Mouse (Mus musculus): Measurements from ENCODE around the gene Olfr218. TPM values are rescaled to one million over a fixed set of nuclear protein-coding genes. Genes with fewer than 3 reads are reported as not detected.

Gene Olfr218
- not detected in 2 replicates for total RNA-seq (2014; rRNA removed; ENCODE audit: low replicate concordance)
- polyA plus RNA-seq (2015; fragmentation: Nextera tagmentation; extraction: Ambion mirVana), result not detected in 2 replicates

DNA sequence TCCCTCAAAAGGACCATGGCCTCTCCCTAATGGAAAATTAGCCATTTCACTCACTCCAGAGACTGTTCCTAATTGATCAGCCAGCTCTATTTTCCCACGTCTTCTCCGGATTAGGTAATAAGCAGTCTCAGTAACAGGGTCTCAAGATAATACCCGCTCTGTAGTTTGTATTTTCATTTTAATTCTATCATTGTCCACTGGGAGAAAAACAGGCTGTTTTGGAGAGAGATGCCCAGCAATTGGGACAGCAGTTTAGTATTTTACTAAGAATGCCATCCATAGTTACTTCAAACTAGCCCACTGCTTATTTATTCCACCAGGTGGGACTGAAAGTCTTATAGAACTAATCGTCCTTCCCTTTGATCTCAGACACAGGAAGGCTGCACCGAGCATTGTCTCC lies at the start of gene Olfr218:
Gene Olfr218 (plus strand): TSS at position 301 of the 400 bp plus-strand sequence.
- WGBS, result 69% methylated on average over 5 of the region's 5 CpGs
- H3K36me3 ChIP-seq (replicated peaks; ENCODE audit: control insufficient read depth, insufficient read depth, low read length), result no peaks in the 10 kb centered on the region
- TF ChIP-seq CTCF (IDR thresholded peaks at IDR 0.05; ENCODE audit: low read depth), result no peak
- TF ChIP-seq EP300 (IDR thresholded peaks at IDR 0.05; ENCODE audit: low read depth), result no peak
- DNase-seq (ENCODE audit: low spot score) (no peak), ATAC-seq (ENCODE audit: insufficient read depth, low read depth) (no peak)
- H3K4me2 ChIP-seq (ENCODE audit: low read depth, low read length), result no peak within 1 kb of the TSS
- no peaks in the 10 kb centered on the region for H3K4me1 ChIP-seq (ENCODE audit: control insufficient read depth, insufficient read depth)
- no peaks in the 10 kb centered on the region for H3K27me3 ChIP-seq (ENCODE audit: control insufficient read depth, insufficient read depth, low read length)
- no peak within 1 kb of the TSS for H3K27ac ChIP-seq (ENCODE audit: low read depth)
- no peak within 1 kb of the TSS for H3K9ac ChIP-seq (replicated peaks; ENCODE audit: low read depth, low read length)
- H3K9me3 ChIP-seq (replicated peaks; ENCODE audit: control insufficient read depth, low read length), result no peaks in the 10 kb centered on the region
- no peak within 1 kb of the TSS for H3K4me3 ChIP-seq (ENCODE audit: low read depth, low read length)

DNA sequence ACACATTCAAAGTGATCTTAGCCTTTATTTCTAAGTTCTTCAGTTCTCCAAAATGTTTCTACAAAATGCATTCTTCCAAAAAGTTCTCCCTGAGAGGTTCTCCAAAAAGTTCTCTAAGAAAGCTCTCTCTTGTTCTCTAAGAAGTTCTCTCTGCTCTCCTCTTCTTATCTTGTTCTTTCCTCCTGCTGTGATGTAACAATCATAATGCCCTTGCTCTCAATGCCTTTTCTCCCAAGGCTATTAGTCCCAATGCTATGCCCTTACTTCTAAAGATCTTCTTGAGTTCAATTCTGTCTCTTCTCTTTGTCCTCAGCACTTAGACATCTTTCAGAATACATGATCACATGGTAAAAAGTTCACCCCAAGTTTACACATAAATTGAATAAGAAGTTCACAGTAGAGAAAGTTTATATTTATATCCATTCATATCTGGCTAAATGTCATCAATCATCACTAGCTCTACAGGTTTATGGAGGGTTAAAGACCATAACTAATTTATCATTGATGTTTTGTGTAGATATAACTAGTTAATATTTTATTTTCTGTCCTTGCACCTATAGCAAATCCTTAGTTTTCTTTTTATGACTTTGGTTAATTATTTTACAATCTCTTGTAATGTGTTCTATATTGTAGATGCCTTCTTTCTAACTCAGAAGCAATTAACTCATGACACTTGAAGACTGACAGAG lies 23.3 kb upstream of the Olfr218 start:
- TF ChIP-seq EP300 (IDR thresholded peaks at IDR 0.05; ENCODE audit: low read depth), result no peak
- TF ChIP-seq CTCF (IDR thresholded peaks at IDR 0.05; ENCODE audit: low read depth), result no peak
- Histone ChIP-seq H3K27ac (ENCODE audit: low read depth) (no peak overlapping the region), H3K27me3 (ENCODE audit: control insufficient read depth, insufficient read depth, low read length) (no peaks in the 10 kb centered on the region), H3K9me3 (replicated peaks; ENCODE audit: control insufficient read depth, low read length) (no peaks in the 10 kb centered on the region), H3K36me3 (replicated peaks; ENCODE audit: control insufficient read depth, insufficient read depth, low read length) (no peaks in the 10 kb centered on the region), H3K4me2 (ENCODE audit: low read depth, low read length) (no peak overlapping the region), H3K4me3 (ENCODE audit: low read depth, low read length) (no peak overlapping the region), H3K4me1 (ENCODE audit: control insufficient read depth, insufficient read depth) (no peaks in the 10 kb centered on the region), H3K9ac (replicated peaks; ENCODE audit: low read depth, low read length) (no peak overlapping the region)
- no peak for ATAC-seq (ENCODE audit: insufficient read depth, low read depth)
- DNase-seq (ENCODE audit: low spot score), result no peak

DNA sequence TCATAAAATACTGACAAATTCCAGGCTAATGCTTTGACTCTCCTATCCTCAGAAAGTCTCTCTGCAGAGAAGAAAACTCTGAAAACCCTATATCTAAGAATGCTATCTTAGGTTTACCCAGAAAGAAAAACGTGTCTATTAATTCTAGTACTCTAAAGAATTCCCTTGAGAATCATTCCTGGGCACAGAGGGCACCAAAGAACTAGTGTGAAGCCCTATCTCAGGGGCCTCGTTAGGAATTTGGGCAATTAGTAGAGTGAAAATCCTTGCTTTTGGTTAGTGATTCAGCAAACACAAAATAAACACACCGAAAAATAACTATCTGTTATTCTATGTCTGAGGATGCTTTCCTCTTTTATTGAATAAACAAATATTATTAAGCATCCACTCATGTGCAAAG lies 7.1 kb upstream of the Olfr218 start, which contains the start of gene Olfr1406:
Gene Olfr1406 (minus strand): TSS at position 101 of the 400 bp plus-strand sequence.
- Histone ChIP-seq H3K4me2 (ENCODE audit: low read depth, low read length) (no peak within 1 kb of the TSS), H3K4me1 (ENCODE audit: control insufficient read depth, insufficient read depth) (no peaks in the 10 kb centered on the region), H3K9ac (replicated peaks; ENCODE audit: low read depth, low read length) (no peak within 1 kb of the TSS), H3K36me3 (replicated peaks; ENCODE audit: control insufficient read depth, insufficient read depth, low read length) (no peaks in the 10 kb centered on the region), H3K4me3 (ENCODE audit: low read depth, low read length) (no peak within 1 kb of the TSS), H3K27me3 (ENCODE audit: control insufficient read depth, insufficient read depth, low read length) (no peaks in the 10 kb centered on the region), H3K27ac (ENCODE audit: low read depth) (no peak within 1 kb of the TSS), H3K9me3 (replicated peaks; ENCODE audit: control insufficient read depth, low read length) (no peaks in the 10 kb centered on the region)
- TF ChIP-seq CTCF (IDR thresholded peaks at IDR 0.05; ENCODE audit: low read depth), result no peak
- TF ChIP-seq EP300 (IDR thresholded peaks at IDR 0.05; ENCODE audit: low read depth), result no peak
- ATAC-seq (ENCODE audit: insufficient read depth, low read depth) (no peak), DNase-seq (ENCODE audit: low spot score) (no peak)
- WGBS, result 44% methylated on average over 3 of the region's 3 CpGs

DNA sequence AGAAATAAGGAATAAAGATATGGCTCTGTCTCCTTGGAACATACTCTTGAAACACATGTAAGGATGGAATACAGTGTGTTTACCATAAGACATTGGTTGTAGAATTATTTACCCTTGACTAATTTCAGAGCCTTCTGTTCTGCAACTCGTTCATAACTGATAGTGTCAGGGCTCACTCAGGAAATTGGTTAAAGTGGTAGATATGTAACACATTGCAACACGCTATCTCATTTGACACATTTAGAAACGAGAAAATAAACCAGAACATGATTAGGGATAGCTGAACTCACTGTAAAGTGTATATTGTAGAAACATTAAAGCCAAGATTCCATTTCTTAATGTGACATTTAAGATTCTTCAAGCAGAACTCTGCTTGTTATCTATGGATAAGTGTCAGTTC lies 5.5 kb upstream of the Olfr218 start:
- Histone ChIP-seq H3K9ac (replicated peaks; ENCODE audit: low read depth, low read length) (no peak overlapping the region), H3K36me3 (replicated peaks; ENCODE audit: control insufficient read depth, insufficient read depth, low read length) (no peaks in the 10 kb centered on the region), H3K27me3 (ENCODE audit: control insufficient read depth, insufficient read depth, low read length) (no peaks in the 10 kb centered on the region), H3K4me2 (ENCODE audit: low read depth, low read length) (no peak overlapping the region), H3K27ac (ENCODE audit: low read depth) (no peak overlapping the region), H3K4me1 (ENCODE audit: control insufficient read depth, insufficient read depth) (no peaks in the 10 kb centered on the region), H3K4me3 (ENCODE audit: low read depth, low read length) (no peak overlapping the region), H3K9me3 (replicated peaks; ENCODE audit: control insufficient read depth, low read length) (no peaks in the 10 kb centered on the region)
- 26% methylated on average over 3 of the region's 3 CpGs for WGBS
- ATAC-seq (ENCODE audit: insufficient read depth, low read depth), result no peak
- TF ChIP-seq EP300 (IDR thresholded peaks at IDR 0.05; ENCODE audit: low read depth), result no peak
- TF ChIP-seq CTCF (IDR thresholded peaks at IDR 0.05; ENCODE audit: low read depth), result no peak
- no peak for DNase-seq (ENCODE audit: low spot score)

DNA sequence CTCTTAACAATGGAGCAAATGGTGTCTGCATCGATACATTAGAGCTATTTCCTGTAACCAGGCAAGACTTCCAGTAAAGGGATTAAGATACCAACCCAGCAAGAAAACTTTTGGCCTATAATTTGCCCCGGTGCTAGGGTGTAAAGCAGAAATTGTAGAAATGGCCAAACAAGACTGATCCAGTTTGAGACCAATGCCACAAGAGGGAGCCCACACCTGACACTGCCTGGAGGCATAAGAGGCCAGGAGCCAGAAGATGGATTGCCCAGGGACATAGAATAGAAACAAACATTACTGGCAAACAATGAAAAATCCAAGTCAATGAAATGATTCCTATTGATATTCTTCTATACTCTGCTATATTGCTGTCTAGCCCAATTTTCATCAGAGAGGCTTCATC lies 1.2 kb upstream of the Olfr218 start:
- no peak for TF ChIP-seq EP300 (IDR thresholded peaks at IDR 0.05; ENCODE audit: low read depth)
- TF ChIP-seq CTCF (IDR thresholded peaks at IDR 0.05; ENCODE audit: low read depth), result no peak
- DNase-seq (ENCODE audit: low spot score) (no peak), ATAC-seq (ENCODE audit: insufficient read depth, low read depth) (no peak)
- no peaks in the 10 kb centered on the region for H3K4me1 ChIP-seq (ENCODE audit: control insufficient read depth, insufficient read depth)
- H3K36me3 ChIP-seq (replicated peaks; ENCODE audit: control insufficient read depth, insufficient read depth, low read length), result no peaks in the 10 kb centered on the region
- no peak overlapping the region for H3K4me3 ChIP-seq (ENCODE audit: low read depth, low read length)
- no peak overlapping the region for H3K27ac ChIP-seq (ENCODE audit: low read depth)
- no peaks in the 10 kb centered on the region for H3K27me3 ChIP-seq (ENCODE audit: control insufficient read depth, insufficient read depth, low read length)
- H3K4me2 ChIP-seq (ENCODE audit: low read depth, low read length), result no peak overlapping the region
- WGBS, result 64% methylated on average over 2 of the region's 2 CpGs
- no peak overlapping the region for H3K9ac ChIP-seq (replicated peaks; ENCODE audit: low read depth, low read length)
- no peaks in the 10 kb centered on the region for H3K9me3 ChIP-seq (replicated peaks; ENCODE audit: control insufficient read depth, low read length)

DNA sequence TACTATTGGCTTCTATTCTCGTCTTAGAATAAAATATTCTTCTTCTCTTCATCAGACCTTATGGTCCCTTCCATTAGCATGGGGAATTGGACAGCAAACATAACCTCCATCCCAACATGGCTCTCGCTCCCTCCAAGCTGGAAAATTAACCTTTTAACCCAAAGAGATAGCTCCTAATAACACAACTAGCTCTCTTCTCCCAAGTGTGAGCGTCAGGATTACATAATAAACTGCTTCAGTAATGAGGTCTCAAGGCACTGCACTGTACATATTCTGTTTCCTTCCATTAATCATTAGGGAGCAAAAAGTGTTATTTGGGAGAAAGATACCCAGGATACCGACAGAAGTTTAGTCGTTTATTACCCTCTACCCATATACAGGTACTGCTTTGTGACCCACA lies 14.5 kb downstream of the Olfr218 start, which contains the start of gene Olfr1404:
Gene Olfr1404 (plus strand): TSS at position 301 of the 400 bp plus-strand sequence.
- Histone ChIP-seq H3K36me3 (replicated peaks; ENCODE audit: control insufficient read depth, insufficient read depth, low read length) (no peaks in the 10 kb centered on the region), H3K4me1 (ENCODE audit: control insufficient read depth, insufficient read depth) (no peaks in the 10 kb centered on the region), H3K9me3 (replicated peaks; ENCODE audit: control insufficient read depth, low read length) (no peaks in the 10 kb centered on the region), H3K27me3 (ENCODE audit: control insufficient read depth, insufficient read depth, low read length) (no peaks in the 10 kb centered on the region), H3K9ac (replicated peaks; ENCODE audit: low read depth, low read length) (no peak within 1 kb of the TSS), H3K4me3 (ENCODE audit: low read depth, low read length) (no peak within 1 kb of the TSS), H3K4me2 (ENCODE audit: low read depth, low read length) (no peak within 1 kb of the TSS), H3K27ac (ENCODE audit: low read depth) (no peak within 1 kb of the TSS)
- TF ChIP-seq CTCF (IDR thresholded peaks at IDR 0.05; ENCODE audit: low read depth), result no peak
- TF ChIP-seq EP300 (IDR thresholded peaks at IDR 0.05; ENCODE audit: low read depth), result no peak
- WGBS, result 71% methylated on average over 5 of the region's 5 CpGs
- ATAC-seq (ENCODE audit: insufficient read depth, low read depth) (no peak), DNase-seq (ENCODE audit: low spot score) (no peak)
